Mouse (Mus musculus) common myeloid progenitor, adult 5-6 weeks (primary cell): ENCODE results near the gene Spata17. TPM values are rescaled to one million over a fixed set of nuclear protein-coding genes. Genes with fewer than 3 reads are reported as not detected.
"Not testable (repeated sequence)": the region's sequence is repeated elsewhere in the genome, so short reads cannot be mapped to it uniquely, and the experiment has no call there.

Source experiments
- ATAC-seq: replicated peaks from 2 replicates; pipeline ENCODE4 v1.8.0; 2016; ENCODE audit warnings: low read depth, mild to moderate bottlenecking, moderate TSS enrichment, inconsistent platforms; ENCODE audit not compliant: poor library complexity, severe bottlenecking
- total RNA-seq: library from RNA; stranded (forward); fragments of 200-1000, 187-1606 nt; gene quantifications from 2 replicates; pipeline ENCODE4 v1.2.3, GENCODE M21; 2017

Spata17 gene
- total RNA-seq, 1 experiment from 2014 or later: 0.64 TPM

DNA sequence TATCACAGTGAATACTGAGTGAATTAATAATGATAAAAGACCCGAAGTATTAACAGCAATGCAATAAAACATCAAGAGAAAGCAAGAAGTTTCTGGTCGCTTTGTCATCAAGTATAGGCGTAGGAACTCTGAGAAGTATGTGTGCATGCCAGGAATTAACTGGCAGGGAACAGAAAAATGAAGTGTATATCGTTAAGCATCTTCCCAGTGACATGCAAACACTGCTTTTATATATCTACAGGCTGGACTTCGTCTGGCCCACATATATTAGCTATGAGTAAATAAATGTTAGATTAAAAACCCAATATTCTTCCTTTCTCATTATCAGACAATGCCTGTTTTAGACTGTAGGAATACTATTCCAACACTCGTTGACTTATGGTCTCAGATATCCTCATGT, 9.8 kb downstream of the Spata17 start:
- no peak for ATAC-seq

DNA sequence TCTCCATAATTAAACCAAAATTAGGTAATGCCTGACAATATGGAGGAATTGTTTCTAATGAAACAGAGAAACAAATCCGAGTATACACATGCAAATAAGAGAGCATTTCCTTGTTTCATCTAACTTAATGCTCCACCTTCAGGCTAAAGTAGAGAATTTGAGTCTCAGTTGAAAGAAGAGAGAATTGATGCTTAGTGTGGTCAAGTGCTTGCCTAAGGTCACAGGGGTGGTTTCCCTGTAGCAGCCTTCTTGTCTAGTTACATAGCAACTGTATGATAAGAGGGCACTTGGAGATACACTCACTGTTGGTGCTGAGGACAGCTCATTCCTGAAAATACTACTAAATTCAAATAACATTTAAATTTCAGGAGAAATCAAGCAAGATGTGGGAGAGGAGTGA, 36.7 kb downstream of the Spata17 start:
- no peak for ATAC-seq

DNA sequence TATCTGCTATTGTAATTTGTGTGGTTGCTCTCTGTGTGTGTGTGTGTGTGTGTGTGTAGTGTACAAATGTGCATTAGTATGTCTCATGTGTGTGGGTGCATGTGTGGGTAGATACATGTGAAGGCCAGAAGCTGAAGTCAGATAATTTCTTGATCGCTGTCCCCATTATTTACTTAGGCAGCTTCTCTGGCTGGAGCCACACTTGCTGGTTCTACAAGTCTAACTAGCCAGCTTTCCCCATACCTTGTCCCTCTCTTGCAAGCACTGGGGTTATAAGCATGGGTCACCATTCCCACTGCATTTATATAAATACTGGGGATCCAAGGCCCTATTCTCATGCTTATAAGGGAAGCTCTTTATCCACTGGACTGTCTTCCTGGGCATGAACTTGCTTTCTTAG, 39.3 kb downstream of the Spata17 start:
- no peak for ATAC-seq

DNA sequence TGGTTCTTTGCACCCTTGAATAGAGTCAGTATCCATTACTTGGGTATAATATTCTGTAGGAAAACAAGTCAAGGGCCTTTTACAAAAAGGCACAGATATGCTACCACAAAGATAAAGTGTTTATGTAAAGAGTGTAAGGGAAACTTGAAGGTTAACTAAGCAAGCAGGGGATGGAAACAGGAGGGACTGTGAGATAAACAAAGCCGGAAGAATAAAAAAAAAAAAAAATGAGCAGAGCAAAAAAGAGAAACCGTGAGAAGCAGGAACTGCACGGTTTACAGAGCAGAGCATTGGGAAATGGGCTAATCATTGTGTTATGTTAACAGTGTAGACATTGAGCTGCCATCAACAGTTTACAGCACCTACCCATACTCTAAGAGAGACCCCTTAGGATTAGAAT, 44.9 kb downstream of the Spata17 start:
- peak; percentile 68 for ATAC-seq

DNA sequence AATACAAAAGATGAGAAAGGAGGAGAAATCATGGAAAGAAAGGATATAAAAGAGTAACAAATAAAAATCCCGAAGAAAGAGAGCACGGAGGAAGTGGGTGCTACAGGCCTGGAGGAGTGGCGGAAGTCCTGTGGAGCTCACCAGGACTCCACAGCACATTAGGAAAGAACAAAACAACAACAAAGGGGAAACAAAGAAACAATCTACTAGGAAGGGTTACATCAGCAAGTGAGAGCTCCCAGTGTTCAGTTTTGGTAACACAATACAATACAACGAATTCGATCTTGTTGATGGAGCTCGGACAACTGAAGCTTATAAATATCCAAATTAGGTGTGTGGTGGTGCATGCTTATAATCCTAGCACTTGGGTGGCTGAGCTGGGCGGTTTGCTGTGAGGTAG, 45.6 kb downstream of the Spata17 start:
- no peak for ATAC-seq

DNA sequence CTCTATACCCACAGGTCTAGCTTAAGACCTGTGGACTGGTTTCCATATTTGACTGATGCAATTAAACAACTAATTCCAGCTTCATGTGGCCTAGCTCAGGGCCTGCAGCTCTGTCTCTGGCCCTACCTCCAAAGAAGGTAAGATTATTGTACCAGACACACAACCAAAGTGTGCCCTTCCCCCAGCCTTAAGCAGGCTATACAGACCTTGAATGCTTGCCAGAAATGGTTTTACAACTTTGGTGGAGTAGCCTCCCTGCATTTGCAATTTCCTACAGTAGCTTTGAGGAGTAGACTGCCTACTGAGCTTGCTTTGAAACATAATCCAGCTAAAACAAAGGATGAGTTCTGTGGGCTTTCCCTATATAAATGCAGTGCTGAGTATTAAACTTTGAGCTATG, 51.7 kb downstream of the Spata17 start:
- no peak for ATAC-seq

GRCm38 (mm10) chr1:187155658-187156057, 59.6 kb downstream of the Spata17 start:
- ATAC-seq: no peak

DNA sequence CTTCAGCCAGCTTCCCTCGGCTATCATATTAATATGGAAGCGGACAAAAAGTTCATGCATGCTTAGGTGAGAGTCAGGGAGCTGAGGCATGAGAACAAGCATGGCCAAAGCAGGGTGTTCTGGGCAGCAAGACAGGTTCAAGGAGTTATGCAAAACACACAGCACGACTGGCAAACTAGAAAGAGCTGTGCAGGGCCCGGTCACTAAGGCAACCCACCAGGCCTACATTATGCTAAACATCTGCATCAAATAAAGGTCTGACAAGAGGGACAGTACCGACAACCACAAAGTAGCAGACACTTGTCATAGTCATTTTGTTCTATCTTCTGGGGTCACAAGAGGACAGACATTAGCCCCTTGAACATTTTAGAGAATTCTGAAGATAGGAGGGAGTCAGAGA, 61.6 kb downstream of the Spata17 start:
- no peak for ATAC-seq

DNA sequence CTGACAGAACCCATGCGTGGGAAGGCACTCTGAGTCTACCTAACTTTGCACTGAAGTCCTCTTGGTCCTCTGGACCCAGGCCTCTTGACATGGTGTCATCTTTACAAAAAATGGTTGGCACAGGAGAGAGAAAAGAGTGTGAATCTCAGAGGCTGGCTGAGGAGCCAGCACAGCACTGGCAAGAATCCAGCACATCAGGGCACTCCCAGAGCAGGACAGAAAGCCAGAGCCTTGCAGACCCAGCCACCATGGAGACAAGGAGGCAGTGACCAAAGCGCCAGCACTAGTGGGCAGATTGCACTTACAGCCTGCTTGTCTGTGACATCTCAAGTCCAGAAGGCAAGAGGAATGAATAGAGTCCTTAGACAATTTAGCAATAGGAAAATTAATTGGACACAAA, 62.7 kb downstream of the Spata17 start:
- no peak for ATAC-seq

GRCm38 (mm10) chr1:187142984-187143383, 72.3 kb downstream of the Spata17 start:
- ATAC-seq: no peak

GRCm38 (mm10) chr1:187137426-187137825, 77.8 kb downstream of the Spata17 start:
- ATAC-seq: peak; percentile 92

GRCm38 (mm10) chr1:187135887-187136286, 79.4 kb downstream of the Spata17 start:
- no peak for ATAC-seq

DNA sequence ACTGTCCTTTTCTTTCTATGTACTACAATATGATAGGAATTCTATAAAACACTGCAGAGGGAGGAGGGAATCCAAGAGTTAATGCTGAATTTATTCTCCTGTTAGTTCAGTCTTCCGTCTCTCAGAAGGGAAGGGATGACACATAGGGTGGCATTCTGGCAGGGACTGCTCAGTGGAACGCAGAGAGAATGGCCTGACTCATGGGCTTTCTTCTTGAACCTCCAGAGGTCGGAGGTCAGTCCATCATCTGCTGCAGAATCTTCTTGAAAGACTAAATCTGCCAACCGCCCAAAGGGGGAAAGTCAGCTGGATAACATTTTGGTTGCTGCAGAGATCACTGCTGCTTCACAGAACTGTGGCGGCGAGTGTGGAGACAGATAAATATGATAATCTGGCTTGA, 81.4 kb downstream of the Spata17 start:
- no peak for ATAC-seq

- no peak for ATAC-seq
Observed at GRCm38 (mm10) chr1:187132348-187132747, 82.9 kb downstream of the Spata17 start.

DNA sequence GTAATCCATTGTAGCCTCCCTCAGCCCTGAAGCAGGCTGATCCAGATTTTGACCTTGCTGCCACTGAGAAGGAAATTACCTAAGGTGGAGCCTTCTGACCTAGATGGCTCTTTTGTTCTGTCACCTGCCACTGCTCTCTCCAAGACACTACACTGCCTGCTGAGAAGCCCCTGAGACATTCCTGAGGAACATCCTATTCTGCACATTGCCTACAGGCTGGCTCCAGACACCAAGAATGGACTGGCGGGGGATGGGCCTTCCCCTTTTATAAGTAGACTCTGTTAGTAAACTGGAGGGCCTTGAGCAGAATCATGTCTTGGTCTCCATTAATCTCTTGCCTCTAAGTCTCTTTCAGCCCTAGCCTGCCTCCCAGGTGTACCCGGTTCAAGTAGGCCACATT, 87.7 kb downstream of the Spata17 start:
- not testable (repeated sequence) for ATAC-seq

DNA sequence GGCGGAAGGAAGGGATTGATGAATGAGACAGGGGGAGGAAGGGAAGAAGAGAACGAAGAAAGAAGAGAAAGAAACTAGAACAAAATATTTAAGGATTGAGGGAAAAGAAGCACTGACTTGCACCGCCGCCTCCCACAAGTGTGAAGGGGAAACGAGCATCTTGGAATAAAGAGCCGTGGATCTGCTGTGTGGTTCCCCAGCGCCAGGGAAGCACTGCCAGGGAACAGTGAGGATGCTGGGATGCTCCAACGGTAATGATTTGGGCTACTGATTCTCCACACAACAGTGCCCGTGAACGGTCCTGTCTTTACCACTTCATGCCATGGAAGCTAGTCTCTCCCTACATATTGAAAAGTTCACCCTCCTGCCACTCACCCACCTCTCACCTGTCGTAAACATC, 89.5 kb downstream of the Spata17 start:
- ATAC-seq: no peak

DNA sequence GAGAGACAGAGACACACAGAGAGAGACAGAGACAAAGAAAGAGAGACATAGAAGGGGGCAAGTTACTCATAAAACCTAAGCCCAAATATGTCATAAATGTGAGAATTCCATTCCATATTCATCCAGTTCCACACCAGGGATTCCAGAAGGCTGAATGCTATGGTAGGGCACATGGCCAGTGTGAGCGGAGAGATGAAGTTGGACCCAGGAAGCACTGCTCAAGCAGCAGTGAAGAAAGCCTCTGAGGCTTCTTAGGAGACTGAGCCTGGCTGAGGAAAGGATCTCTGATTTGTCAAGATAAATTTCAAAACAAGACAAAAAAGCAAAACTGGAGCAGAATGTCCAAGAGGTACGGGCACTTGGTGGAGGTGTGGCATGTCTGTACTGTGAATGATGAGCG, 90.3 kb downstream of the Spata17 start:
- no peak for ATAC-seq

DNA sequence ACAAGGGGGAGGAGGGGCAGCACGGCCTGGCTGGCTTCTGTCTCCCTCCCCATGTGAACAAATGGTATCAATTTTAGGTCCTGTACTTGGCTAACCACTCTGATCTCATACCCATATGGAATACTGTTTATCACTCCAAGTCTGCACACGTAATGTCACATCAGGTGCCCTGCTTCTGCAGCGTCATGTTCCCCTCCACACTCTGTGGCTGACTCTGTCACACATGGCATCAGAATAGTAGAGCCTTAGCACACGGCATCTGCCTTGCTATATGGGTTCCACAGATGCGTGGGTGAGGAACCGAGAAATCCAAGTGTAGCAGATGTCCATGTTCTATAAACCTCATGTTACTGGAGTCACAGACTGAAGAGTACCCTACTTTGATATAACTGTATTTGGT, 96.0 kb downstream of the Spata17 start:
- ATAC-seq: no peak

GRCm38 (mm10) chr1:187118108-187118507, 97.2 kb downstream of the Spata17 start:
- no peak for ATAC-seq

- ATAC-seq: no peak
Observed at GRCm38 (mm10) chr1:187113716-187114115, 101.5 kb downstream of the Spata17 start.

GRCm38 (mm10) chr1:187102130-187102529, 113.1 kb downstream of the Spata17 start:
- ATAC-seq: no peak

- ATAC-seq: no peak
Observed at GRCm38 (mm10) chr1:187101202-187101601, 114.1 kb downstream of the Spata17 start.

- no peak for ATAC-seq
Observed at GRCm38 (mm10) chr1:187100624-187101023, 114.6 kb downstream of the Spata17 start.
